Mouse (Mus musculus): ENCODE data around the gene Myadml2.

DNA sequence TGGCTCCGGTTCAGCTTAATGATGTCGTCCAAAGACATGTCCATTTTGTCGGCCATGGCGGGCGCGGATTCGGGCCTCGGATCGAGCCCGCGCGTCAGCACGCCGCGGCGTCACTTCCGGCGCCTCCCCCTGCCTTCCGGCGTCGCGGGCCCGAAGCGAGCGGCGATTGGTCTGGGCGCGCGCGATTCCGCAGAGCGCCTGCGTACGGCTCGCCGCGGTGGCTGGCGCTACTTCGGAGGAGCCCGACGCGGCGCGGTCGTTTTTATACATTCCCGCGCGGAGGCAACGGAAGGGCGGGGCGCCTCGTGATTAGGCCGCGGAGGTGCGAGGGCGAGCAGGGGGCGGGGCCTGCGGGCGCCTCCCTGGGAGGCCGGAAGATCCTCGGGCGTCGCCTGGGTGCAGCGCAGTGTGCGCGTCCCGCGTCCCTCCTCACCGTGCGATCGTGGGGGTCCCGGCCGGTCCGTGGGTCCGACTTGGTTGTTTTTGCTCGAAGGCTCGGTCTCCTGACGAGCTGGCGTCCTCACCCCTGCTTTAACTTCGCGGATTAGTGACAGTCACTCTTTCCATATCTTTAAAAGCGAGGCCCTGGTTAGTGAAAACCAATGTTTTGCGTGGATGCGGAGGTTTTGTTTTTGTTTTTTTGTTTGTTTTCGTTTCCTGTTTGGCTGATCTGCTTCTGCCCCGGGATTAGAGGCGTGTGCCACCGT, 49.5 kb downstream of the Myadml2 start, which contains the start of the genes Alyref and Anapc11:
- TF ChIP-seq MYOG (IDR thresholded peaks at IDR 0.05; ENCODE audit: control insufficient read depth, extremely low read depth, insufficient read length) = no peak
- TF ChIP-seq CTCF (IDR thresholded peaks at IDR 0.05; ENCODE audit: control insufficient read depth, insufficient read depth, insufficient read length) = no peak
